Mouse (Mus musculus): Measurements from ENCODE around the gene Wrap53.
"Not testable (repeated sequence)": the region's sequence is repeated elsewhere in the genome, so short reads cannot be mapped to it uniquely, and the experiment has no call there.

Gene Wrap53

DNA sequence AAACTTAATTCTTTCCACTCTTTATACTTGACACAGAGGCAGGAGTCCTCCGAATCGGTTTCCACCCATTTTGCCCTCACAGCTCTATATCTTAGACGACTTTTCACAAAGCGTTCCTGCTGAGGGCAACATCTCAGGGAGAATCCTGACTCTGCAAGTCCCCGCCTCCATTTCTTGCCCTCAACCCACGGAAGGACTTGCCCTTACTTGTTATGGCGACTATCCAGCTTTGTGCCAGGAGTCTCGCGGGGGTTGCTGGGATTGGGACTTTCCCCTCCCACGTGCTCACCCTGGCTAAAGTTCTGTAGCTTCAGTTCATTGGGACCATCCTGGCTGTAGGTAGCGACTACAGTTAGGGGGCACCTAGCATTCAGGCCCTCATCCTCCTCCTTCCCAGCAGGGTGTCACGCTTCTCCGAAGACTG lies at the start of gene Wrap53, which contains the start of gene Trp53:
Gene Wrap53 (minus strand): TSS at position 165 of the 424 bp plus-strand sequence.
Gene Trp53 (plus strand): TSS at position 269 of the 424 bp plus-strand sequence.
- DNase-seq (ENCODE audit: low spot score): peak; percentile 90

DNA sequence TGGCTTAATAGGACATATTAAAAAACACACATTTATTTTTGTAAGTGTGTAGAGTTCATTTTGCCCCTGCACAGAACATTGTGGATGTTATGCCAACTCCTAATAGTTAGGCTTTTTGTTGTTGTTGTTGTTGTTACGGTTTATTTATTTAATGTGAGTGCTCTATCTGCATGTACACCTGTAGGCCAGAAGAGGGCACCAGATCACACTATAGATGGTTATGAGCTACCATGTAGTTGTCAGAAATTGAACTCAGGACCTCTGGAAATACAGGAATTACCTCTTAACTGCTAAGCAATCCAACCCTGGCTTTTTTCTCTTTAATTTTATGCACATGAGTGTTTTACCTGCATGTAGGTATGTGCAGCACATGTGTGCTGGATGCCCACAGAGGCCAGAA lies 49.7 kb upstream of the Wrap53 start:
- peak; percentile 59 for DNase-seq (ENCODE audit: low spot score)

DNA sequence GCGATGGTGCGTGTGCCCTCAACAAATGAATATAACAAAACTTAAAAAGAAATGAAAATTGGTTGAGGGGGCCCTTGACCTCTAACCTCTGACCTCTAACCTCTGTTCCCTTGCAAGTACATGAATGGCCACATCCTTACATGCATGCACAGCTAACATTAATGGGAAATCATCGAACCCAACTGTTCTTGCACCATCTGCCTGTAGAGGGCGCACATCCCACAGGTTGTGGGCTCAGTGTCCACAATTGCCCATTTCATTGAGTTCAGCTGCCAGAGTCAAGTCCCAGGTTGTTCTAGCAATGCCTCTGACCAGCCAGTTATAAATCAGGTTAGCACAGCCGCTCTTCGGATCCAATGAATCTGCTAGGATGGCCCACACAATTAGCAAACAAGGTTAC lies 48.2 kb upstream of the Wrap53 start:
- peak; percentile 86 for DNase-seq (ENCODE audit: low spot score)

DNA sequence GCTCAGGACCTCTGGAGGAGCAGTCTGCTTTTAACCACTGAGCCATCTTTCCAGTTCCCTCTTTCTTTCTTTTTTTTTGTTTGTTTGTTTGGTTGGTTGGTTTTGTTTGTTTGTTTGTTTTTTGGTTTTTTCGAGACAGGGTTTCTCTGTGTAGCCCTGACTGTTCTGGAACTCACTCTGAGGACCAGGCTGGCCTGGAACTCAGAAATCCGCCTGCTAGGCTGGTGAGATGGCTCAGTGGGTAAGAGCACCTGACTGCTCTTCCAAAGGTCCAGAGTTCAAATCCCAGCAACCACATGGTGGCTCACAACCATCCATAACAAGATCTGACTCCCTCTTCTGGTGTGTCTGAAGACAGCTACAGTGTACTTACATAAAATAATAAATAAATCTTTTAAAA lies 44.3 kb upstream of the Wrap53 start:
- DNase-seq (ENCODE audit: low spot score): not testable (repeated sequence)

DNA sequence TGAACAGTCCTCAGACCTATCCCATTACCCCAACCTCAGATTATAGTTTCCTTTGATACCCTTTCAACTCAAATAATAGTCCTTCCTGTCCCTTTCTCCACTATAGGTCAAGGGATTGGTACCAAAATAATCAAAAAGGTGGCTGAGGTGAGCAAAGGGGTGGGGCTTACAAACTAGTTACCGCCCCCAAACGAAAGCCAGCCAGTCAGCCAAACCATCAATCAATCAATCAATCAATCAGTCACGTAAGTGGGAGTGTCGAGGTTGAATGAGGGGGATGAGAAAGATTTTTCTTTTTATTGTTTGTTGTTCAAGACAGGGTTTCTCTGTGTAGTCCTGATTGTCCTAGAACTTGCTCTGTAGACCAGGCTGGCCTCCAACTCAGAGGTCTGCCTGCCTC lies 43.0 kb upstream of the Wrap53 start:
- DNase-seq (ENCODE audit: low spot score): no peak

DNA sequence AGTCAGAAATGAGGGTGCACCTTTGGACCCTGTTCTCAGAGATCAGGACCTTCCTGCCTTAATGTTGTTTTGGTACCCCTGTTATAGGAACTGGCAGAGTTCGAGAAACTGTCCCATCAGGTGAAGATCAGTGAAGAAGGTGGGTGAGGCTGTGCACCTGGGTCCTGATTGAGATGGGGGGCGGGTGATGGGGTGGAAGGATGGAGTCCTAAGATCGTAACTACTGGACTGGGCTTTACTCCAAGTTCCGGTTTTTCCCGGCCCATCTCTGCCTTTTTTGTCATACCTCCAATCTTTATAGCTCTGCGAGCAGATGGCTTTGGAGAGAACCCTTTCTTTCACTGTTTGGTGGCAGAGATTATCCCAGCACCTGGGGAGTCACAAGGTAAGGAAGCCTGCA lies 42.4 kb upstream of the Wrap53 start:
- DNase-seq (ENCODE audit: low spot score): no peak

DNA sequence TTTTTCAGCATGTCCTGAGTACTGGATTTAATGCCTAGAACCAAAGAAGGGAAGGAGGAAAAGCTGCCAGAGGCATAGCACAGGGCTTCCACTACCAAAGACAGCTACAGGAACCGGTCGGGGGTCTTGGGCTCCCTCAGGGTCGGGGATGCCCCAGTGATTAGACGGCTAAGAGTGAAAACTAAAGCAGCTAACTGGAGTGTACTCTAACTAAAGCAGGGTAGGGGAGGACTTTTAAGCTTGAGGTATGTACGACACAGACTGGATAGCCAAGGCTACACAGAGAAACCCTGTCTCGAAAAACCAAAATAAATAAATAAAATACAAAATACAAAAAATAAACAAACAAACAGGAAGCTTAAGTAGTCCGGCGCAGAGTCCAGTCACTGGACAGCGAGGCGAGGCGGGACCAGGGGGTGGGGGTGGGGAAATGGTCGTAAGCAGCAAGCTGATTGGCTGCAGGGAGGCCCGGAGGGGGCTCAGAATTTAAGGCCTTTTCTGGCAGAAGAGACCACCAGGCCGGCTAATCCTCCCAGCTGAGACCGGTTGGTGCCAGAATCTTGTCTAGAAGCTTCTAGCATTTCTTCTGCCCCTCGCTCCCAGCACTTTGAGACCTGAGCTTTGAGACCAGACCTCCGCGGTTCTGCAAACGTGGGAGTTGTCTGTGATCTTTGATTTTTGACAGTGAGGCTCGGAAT lies 41.7 kb upstream of the Wrap53 start, which contains the start of gene Sat2:
Gene Sat2 (plus strand): TSS at position 454 of the 698 bp plus-strand sequence.
- DNase-seq (ENCODE audit: low spot score): no peak

DNA sequence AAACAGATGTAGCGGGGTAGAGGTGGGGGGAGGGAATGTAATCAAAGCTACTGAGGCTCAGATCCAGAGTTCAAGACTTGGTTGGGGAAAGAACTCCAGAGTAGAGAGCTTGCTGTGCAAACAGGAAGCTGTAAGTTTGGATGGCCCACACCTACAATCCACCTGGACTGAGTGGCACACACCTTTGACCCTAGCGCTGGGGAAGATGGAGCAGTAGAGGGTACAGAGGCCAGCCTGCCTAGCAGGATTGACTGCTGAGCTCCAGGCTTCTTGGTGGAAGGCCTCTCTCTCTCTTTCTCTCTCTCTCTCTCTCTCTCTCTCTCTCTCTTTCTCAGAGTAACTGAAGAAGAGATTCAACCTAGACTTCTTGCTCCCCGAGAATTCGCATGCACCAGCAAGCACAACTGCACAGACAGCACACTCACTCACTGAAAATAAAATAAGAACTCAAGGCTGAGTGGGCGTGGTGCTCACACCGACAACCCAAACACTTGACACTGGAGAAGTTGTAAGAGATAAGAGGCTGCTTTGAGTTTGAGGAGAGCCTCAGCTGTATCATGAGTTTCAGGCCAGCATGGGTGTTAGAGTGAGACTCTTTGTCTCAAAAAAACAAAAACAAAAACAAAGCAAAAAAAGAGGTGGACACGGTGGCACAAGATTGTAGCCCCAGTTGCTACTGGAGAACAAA lies 40.5 kb upstream of the Wrap53 start:
- DNase-seq (ENCODE audit: low spot score): no peak

DNA sequence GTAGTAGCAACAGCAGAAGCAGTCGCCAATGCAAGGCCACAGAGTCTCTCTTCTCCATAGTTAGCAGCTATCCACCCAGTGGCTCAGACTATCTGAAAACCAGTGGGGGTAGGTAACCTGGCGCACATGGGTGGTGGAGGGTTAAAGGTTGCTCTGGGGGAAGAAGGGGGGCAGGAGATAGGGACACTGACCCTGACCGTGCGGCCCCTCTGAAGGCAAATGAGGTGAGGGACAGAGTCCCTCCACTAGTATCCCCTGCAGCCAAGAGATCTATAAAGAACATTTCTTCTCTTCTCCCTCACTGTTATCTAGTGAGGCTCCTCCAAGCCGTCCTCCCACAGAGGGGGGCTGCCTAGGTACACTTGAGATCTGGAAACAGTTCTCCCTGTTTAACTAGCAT lies 37.8 kb upstream of the Wrap53 start, which contains the start of gene Shbg:
Gene Shbg (minus strand): TSS at position 101 of the 400 bp plus-strand sequence.
- DNase-seq (ENCODE audit: low spot score): no peak

DNA sequence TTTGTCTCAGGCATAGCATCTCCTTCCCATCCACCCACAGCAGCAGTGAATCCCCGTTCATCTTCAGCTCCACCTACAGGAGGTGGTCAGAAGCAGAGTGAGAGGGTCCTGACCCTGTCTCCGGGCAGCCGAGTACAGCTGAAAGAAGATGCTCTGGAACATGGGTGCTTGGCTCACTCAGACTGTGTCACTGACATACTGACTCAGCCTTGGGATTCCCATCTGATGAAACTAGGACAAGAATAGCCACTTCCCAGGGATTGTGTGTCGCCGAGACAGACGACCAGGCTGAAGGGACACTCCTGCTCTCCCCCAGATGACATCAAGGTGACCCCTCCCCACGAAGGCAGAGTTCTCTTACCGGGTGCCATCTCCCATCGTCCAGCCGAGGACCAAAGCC lies 36.7 kb upstream of the Wrap53 start:
- no peak for DNase-seq (ENCODE audit: low spot score)

DNA sequence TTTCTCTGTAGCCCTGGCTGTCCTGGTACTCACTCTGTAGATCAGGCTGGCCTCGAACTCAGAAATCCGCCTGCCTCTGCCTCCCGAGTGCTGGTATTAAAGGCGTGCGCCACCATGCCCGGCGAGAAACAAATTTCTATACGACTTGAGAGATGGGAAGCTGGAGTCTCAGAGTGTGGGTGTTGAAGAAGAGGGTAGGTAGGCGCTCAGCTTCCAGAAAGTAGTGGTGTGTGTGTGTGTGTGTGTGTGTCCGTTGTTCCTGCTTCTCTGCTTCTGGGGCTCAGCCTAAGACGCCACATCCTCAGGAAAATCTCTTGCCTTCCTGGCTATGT lies 34.2 kb upstream of the Wrap53 start:
- DNase-seq (ENCODE audit: low spot score): not testable (repeated sequence)

DNA sequence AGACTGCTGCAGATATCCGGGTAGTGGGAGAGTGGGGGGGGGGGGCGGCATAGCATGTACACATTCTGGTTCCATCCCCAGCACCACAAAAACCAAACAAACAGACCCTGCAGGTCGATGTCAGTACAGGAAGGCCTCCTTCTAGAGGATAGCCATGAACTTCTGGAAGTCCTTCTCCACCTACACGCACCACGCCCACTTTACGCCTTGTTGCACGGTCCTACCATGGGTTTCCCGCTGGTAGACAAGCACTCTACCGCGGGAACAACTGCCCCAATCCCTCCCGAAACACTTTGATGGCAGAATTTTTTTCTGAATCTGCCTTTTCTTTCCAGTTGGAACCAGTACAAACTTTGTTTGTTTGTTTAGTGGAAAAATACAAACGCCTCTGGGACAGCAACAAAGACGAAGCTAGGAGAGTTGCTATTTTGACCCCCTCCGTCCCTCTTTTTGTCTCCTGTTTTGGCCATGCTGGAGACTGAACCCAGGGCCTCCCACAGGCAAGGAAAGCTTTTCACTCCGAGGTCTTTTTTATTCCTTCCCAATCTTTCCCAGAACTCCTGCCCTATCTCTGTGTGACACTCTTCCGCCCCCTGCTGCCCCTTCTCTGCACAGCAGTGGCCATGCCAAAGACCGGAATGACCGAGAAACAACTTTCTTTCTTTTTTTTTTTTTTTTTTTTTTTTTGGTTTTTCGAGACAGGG lies 33.6 kb upstream of the Wrap53 start:
- no peak for DNase-seq (ENCODE audit: low spot score)

DNA sequence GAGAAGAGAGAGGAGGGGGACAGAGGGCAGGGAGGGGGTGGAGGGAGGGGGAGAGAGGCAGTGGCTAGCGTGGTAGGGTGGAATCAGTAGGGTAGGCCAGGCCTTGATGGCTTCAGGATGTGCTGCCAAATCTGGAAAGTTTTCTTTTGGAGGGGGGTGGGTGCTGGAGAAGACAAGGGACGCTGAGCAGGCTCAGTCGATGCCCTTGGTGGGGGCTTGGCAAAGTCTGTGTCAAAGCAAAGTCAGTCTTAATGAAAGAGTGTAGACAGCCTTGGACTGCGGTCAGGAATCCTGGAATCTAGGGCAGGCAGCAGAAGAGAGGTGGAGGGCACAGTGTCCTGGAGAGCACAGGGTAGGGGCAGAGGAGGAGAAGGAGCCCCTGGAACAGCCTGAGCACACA lies 30.8 kb upstream of the Wrap53 start:
- DNase-seq (ENCODE audit: low spot score): no peak

DNA sequence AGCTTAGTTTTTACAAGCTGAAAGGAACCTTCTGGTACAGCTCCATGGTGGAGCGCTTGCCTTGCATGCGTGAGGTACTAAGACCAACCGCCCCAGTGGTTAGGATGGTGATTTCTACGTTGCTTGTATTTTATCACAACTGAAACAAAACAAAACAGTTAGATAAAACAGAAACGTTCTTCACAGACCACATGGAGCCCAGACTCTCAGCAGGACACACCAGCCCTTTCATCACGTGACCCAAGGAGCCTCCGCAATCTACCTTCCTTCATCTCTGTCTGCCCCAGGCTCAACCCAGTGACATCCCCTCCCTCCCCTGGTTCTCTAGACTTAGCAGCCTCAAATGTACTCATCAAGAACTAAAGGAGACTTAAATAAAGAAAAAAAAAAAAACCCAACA lies 29.4 kb upstream of the Wrap53 start:
- no peak for DNase-seq (ENCODE audit: low spot score)

DNA sequence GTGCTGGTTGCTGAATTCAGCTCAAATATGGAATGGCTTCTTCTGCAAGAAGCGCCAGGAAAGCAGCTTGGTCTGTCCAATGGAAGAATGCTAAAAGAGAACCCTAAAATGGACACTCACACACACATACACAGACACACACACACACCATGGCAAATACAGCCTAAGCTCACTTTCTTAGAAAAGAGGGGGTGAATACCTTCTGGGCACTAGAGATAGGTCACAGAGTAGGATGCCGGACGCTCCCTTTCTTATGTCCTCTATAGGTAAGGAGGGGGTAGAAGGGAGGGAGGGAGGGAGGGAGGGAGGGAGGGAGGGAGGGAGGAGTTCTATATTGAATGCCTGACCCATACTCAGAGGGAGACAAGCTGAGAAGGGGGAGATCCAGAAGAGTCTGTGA lies 28.5 kb upstream of the Wrap53 start:
- DNase-seq (ENCODE audit: low spot score): no peak

DNA sequence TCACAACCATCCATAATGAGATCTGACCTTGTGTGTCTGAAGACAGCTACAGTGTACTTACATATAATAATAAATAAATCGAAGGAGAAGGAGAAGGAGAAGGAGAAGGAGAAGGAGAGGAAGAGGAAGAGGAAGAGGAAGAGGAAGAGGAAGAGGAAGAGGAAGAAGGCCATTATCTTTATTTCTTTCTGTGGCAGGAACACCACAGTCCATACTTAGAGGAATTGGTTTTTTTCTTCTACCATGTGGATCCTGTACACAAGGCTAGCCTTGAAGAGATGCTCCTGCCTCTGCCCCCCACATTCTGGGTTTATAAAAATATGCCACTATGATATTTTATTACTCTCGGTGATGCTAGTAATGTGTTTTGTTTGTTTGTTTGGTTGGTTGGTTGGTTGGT lies 26.8 kb upstream of the Wrap53 start:
- no peak for DNase-seq (ENCODE audit: low spot score)

DNA sequence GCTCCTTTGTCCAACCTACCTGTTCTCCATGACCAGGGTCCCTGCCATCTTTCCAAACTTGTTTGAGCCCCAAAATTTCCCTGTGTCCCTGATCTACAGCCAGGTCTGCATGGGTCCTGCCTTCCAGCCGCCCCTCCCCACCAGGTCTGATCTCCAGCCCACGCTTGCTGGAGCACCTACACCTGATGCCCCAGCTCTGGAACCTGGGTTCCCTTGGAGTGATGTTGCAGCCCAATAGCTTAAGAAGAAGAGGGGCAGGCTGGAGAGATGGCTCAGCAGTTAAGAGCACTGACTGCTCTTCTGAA lies 26.4 kb upstream of the Wrap53 start:
- no peak for DNase-seq (ENCODE audit: low spot score)

DNA sequence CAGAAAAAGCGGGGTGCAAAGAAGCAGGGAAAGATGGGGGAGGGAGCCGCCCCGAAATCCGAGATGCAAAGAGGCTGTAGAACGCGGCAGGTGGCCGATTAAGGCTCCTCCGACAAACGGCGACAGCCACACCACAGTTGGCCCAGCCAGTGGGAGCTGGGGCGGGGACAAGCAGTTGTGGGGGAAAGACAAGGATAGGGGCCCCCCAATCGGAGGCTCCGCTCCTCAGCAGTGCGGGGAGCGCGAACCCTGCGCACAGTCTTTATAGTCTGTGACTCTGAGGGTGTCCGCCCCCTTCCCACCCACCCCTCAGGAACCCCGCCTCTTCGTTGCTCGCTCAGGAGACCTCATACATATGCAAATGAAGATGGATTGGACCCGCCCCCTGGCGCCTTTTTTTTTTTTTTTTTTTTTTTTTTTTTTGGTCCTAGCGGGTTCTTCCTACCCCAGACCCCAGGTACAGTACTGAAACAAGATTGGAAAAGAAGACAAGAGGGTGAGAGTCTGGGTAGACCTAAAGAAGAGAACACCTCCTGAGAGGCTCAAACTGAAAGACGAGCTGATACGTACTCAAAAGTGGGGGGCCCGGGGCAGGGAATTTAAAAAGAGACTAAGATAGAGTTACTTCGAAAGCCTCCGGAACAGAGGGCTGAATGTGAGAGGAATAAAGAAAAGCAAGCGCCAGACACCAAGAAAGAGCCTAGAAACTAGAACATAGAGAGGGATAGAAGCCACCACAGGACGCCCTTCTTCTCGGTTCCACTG lies 25.9 kb upstream of the Wrap53 start, which contains the start of gene Atp1b2:
Gene Atp1b2 (minus strand): TSS at position 217 of the 765 bp plus-strand sequence.
- peak; percentile 94 for DNase-seq (ENCODE audit: low spot score)

DNA sequence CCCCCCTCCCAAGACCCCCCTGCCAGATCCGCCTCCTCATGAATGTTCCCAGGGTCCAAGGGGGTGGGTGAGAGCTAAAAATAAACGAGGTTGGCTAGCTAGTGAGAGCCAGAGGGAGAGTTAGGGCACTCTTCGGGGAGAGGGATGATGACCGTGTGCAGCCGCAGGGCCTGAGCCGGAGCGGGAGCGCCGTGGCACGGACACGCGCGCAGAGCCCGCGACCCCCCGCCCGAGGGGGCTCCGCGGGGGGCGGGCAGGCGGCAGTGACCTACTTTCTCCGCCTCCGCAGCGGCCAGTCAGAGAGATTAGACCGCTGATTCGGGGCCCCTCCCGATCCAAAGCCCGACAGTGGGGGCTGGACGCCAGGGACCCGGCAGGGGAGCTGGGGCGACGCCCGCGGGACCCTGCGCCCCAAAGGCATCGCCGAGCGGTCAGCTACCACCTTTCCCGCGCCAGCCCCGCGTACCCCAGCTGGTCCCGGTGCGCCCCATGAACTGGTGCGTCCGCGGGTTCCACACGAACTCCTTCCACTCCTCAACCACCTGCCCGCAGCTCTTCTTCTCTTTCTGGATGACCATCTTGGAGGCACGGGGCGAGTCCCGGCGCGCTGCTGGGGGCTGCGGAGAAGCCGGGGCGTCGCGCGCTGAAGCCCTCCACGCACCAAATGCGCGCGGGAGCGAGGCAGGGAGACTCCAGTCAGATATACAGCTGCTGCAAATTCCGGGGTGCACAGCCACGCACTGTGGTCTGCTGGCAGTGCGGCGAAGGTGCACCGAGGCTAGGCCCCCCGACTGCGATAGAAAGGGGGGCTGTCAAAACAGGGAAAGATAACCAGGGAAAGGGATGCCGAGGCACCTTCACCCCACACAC lies 25.0 kb upstream of the Wrap53 start:
- no peak for DNase-seq (ENCODE audit: low spot score)

DNA sequence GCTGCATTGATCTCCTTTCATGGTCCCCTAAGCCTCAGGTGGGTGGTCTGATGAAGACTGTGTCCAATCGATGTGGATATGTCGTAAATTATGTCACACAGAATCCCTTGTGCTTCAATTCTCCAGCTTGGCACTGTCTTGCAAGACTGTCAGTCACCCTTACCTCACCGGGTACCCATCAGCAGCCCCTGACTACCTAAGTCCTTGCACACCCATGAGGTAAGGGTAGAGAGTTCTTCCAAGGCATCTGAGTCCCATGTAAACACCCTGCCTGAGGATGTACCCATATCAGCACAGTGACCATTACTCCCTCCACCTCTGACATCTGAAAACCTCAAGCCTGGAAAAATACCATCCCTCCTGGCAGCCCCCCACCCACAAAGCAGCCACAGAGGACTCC lies 24.3 kb upstream of the Wrap53 start:
- no peak for DNase-seq (ENCODE audit: low spot score)

DNA sequence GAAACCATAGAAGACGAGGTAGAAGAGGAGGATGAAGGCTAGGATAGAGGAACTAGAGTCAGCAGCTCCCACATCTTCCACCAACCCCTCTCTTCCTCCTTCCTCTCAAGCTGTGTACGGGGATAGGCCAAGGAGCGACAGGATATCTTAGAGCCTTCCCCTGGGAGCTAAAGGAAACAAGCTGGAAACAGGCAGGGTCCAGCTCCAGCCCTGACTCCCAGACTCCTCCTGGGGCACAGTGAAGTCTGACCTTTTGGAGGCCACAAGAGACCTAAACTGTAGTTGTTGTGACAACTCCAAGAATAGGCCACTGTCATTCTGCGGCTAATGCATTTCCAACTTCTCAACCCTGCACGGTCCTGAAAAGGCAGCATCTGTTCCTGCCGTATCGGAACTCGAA lies 23.5 kb upstream of the Wrap53 start:
- no peak for DNase-seq (ENCODE audit: low spot score)
